Comparison of ENCODE assay signal across 8 mouse cellular contexts in genomic region chr5:151232576-151233299, GRCm38 (mm10). TPM values are rescaled to one million over a fixed set of nuclear protein-coding genes. Genes with fewer than 3 reads are reported as not detected.
DNase-seq lines count a peak whose midpoint lies in the region; ATAC-seq lines count a peak whose summit lies in the region.

No protein-coding gene starts in this region.

- no peaks in the 10 kb centered on the region for H3K27me3 ChIP-seq in kidney, embryonic 15.5 days
- H3K27me3 ChIP-seq in embryonic facial prominence, embryonic 13.5 days: peaks cover 22% of the 10 kb centered on the region
- no peaks in the 10 kb centered on the region for H3K27me3 ChIP-seq in intestine, embryonic 16.5 days (replicated peaks; ENCODE audit: control insufficient read depth, insufficient read depth, low read length)
- H3K27me3 ChIP-seq in neural tube, embryonic 12.5 days (replicated peaks): peaks cover 13% of the 10 kb centered on the region

- H3K9me3 ChIP-seq in kidney, embryonic 15.5 days (replicated peaks): no peaks in the 10 kb centered on the region
- H3K9me3 ChIP-seq in embryonic facial prominence, embryonic 13.5 days: no peaks in the 10 kb centered on the region
- H3K9me3 ChIP-seq in intestine, embryonic 16.5 days (ENCODE audit: control insufficient read depth, low read length): no peaks in the 10 kb centered on the region
- no peaks in the 10 kb centered on the region for H3K9me3 ChIP-seq in neural tube, embryonic 12.5 days

- peaks cover 15% of the 10 kb centered on the region for H3K4me1 ChIP-seq in kidney, embryonic 15.5 days
- peaks cover 12% of the 10 kb centered on the region for H3K4me1 ChIP-seq in embryonic facial prominence, embryonic 13.5 days
- peaks cover 7% of the 10 kb centered on the region; the same call in 1 of the 2 replicates for H3K4me1 ChIP-seq in intestine, embryonic 16.5 days (ENCODE audit: control insufficient read depth, insufficient read depth, low read length)
- peaks cover 9% of the 10 kb centered on the region; the same call in 1 of the 2 replicates for H3K4me1 ChIP-seq in neural tube, embryonic 12.5 days

- whole genome bisulfite sequencing in kidney, embryonic 15.5 days: 31% methylated on average over 10 of the region's 13 CpGs
- WGBS in embryonic facial prominence, embryonic 13.5 days: 13% methylated on average over 10 of the region's 13 CpGs
- 28% methylated on average over 12 of the region's 13 CpGs for WGBS in intestine, embryonic 16.5 days
- 21% methylated on average over 10 of the region's 13 CpGs for WGBS in neural tube, embryonic 12.5 days

- H3K9ac ChIP-seq in kidney, embryonic 15.5 days: peak overlapping the region; percentile 67
- H3K9ac ChIP-seq in embryonic facial prominence, embryonic 13.5 days: peak overlapping the region; percentile 79
- H3K9ac ChIP-seq in intestine, embryonic 16.5 days (ENCODE audit: low read depth, low read length): peak overlapping the region; percentile 84
- no peak overlapping the region for H3K9ac ChIP-seq in neural tube, embryonic 12.5 days

- DNase-seq in kidney, postnatal 36 days: no peak
- no peak for DNase-seq in T-cell, adult 2 months (ENCODE audit: low spot score)
- DNase-seq in layer of hippocampus, postnatal 25 days (ENCODE audit: extremely low spot score in 1 of 2, low spot score in 1 of 2): no peak
- no peak for DNase-seq in kidney, adult 11 months

- H3K36me3 ChIP-seq in kidney, embryonic 15.5 days: no peaks in the 10 kb centered on the region
- H3K36me3 ChIP-seq in embryonic facial prominence, embryonic 13.5 days: no peaks in the 10 kb centered on the region
- no peaks in the 10 kb centered on the region for H3K36me3 ChIP-seq in intestine, embryonic 16.5 days (ENCODE audit: control insufficient read depth, insufficient read depth, low read length)
- H3K36me3 ChIP-seq in neural tube, embryonic 12.5 days: no peaks in the 10 kb centered on the region

- H3K4me3 ChIP-seq in kidney, embryonic 15.5 days (replicated peaks): peak overlapping the region; percentile 67
- peak overlapping the region; percentile 57 for H3K4me3 ChIP-seq in embryonic facial prominence, embryonic 13.5 days
- H3K4me3 ChIP-seq in intestine, embryonic 16.5 days (ENCODE audit: low read length): peak overlapping the region; percentile 69
- H3K4me3 ChIP-seq in neural tube, embryonic 12.5 days: peak overlapping the region; percentile 50

- ATAC-seq in kidney, embryonic 15.5 days (replicated peaks; ENCODE audit: low FRiP score): 0 out of 2 replicates have a peak, but pooled peaks have one; percentile 29
- ATAC-seq in embryonic facial prominence, embryonic 13.5 days (ENCODE audit: insufficient number of reproducible peaks, insufficient read depth, low FRiP score, low TSS enrichment, low read depth): no peak
- peak; percentile 67 for ATAC-seq in intestine, embryonic 16.5 days
- peak; percentile 10; the same call in 1 of the 2 replicates for ATAC-seq in neural tube, embryonic 12.5 days (ENCODE audit: low FRiP score, low read depth)

- H3K27ac ChIP-seq in kidney, embryonic 15.5 days: no peak overlapping the region
- no peak overlapping the region for H3K27ac ChIP-seq in embryonic facial prominence, embryonic 13.5 days
- H3K27ac ChIP-seq in intestine, embryonic 16.5 days (ENCODE audit: low read length): no peak overlapping the region
- no peak overlapping the region for H3K27ac ChIP-seq in neural tube, embryonic 12.5 days

- H3K4me2 ChIP-seq in kidney, embryonic 15.5 days: peak overlapping the region; percentile 98
- H3K4me2 ChIP-seq in embryonic facial prominence, embryonic 13.5 days: peak overlapping the region; percentile 93
- H3K4me2 ChIP-seq in intestine, embryonic 16.5 days (ENCODE audit: low read depth, low read length): peak overlapping the region; percentile 94
- peak overlapping the region; percentile 82 for H3K4me2 ChIP-seq in neural tube, embryonic 12.5 days (replicated peaks)

RNA-seq across cellular contexts. Expression of gene Stard13, which starts 0.9 kb away (rescaled TPM):
- polyA plus RNA-seq in kidney, embryonic 15.5 days (2015; fragmentation: Nextera tagmentation; extraction: Ambion mirVana): 10.6 and 11.3 TPM in 2 replicates
- polyA plus RNA-seq in embryonic facial prominence, embryonic 13.5 days (2015; fragmentation: Nextera tagmentation; extraction: Ambion mirVana): 6.4 and 8.8 TPM in 2 replicates
- 9.7 and 10.7 TPM in 2 replicates for polyA plus RNA-seq in intestine, embryonic 16.5 days (2015; fragmentation: Nextera tagmentation; extraction: Ambion mirVana)
- 9.5 and 11.2 TPM in 2 replicates for polyA plus RNA-seq in neural tube, embryonic 12.5 days (2016; fragmentation: Nextera tagmentation; extraction: Ambion mirVana)
- 10 to 100 TPM; 17.6 to 20.6 TPM for total RNA-seq in layer of hippocampus, postnatal 25 days (2021)
